Mouse (Mus musculus) urinary bladder, postnatal 25 days (tissue): ENCODE measurements around the gene Mrrf.

Source experiments
- DNase-seq: peaks from one replicate; pipeline ENCODE4 v3.0.0; 2022; ENCODE audit warnings: low spot score

Gene Mrrf

GRCm38 (mm10) chr2:36136300-36136941, at the start of gene Mrrf, which contains the start of gene Rbm18:
Gene Mrrf (plus strand): TSS chr2:36136389.
Gene Rbm18 (minus strand): TSS chr2:36136773.
- peak; percentile 93 for DNase-seq

GRCm38 (mm10) chr2:36089190-36089589, 47.0 kb upstream of the Mrrf start:
- DNase-seq: no peak

- DNase-seq: peak; percentile 35
Measured at GRCm38 (mm10) chr2:36090853-36091741, 45.1 kb upstream of the Mrrf start.

GRCm38 (mm10) chr2:36092748-36093147, 43.4 kb upstream of the Mrrf start:
- DNase-seq: no peak

DNA sequence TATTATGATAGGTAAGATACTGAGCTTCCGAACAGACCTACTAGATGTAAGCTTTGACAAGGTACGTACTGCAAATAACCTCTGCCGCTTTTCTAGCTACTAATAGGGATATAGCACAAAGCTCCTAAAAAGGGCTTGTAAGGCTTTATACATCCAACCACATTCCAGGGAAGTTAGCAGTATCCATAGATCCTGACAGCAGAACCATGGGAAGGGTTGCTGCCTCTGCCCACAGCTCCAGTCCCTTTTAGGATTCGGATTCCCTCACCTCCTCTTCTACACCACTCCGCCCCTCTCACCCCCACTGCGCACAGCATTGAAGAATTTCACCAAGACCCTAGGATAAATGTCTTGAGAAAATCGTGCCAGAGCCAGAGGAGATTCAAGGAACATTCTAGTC, 42.9 kb upstream of the Mrrf start:
- DNase-seq: no peak

DNA sequence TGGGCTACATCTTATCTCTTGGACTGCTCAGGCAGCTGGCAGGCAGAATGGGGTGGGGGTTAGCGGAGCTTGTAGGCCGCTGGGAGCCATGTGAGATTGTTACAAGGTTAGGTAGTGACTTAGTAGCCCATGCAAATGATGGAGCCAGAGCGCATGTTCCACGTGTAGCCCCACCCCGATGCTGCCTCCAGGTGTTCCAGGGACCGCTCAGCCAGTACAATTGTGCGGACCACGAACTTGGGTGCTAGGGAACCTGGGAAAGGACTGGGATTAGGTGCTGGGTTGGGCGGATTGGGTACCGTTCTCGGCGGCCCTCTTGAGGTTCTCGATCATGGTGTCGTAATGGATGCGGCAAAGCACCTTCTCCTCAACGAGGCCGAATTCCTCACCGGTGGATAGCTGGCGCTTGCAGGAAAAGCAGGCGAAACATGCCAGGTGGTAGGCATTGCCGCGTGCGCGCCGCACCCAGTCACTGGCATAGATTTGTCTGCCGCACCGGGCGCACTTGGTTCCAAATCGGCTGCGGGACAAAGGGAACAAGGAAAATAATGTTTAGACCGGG, 42.2 kb upstream of the Mrrf start:
- DNase-seq: no peak

DNA sequence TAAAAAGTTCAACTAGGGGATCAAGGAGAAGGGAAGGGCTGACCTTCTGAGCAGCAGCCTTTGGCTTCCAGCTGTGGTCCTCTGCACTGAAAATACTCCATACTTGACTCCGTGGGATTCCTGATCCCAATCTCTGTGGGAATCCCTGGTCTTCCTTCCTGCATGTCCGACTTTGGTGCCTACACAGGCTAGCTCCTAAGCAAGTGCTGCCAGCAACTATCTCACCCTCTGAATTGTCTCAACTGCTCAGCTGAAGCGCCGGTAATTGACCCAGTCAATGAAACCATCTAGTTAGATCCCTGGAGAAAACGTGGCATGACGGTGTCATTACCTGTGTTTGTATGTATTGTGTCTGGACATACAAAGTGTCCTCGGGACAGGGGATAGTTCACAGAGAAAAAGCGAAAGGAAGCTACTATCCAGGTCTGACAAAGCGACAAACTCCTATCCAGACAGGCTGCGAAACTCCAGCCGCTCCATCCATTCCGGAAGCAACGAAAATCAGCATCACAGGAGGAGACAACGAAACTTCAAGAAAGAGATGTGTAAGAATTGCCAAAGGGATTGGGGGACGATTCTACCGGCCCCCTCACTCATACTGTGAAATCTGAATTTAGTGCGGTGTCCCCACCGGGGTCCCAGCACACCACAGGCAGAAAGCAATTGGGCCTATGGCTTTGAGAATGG, 38.9 kb upstream of the Mrrf start:
- DNase-seq: no peak

DNA sequence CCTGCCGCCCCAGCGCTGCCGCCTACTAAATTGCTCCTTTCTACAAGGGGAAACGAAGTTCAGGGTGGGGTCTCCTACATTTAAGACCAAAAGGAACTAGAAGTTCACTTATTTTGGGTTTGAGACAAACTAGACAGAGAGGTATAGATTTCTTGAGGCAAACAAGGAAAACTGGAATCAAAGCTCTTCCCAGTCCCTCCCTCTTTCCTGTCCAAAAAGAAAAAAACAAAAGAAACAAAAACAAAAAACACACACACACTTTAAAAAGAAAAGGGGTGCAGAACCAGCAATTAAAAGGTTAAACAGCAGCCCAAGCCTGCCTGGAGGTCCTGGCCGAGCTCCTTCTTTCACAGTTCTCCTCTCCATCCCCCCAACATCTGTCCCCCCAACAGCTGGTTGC, 38.2 kb upstream of the Mrrf start:
- DNase-seq: no peak

DNA sequence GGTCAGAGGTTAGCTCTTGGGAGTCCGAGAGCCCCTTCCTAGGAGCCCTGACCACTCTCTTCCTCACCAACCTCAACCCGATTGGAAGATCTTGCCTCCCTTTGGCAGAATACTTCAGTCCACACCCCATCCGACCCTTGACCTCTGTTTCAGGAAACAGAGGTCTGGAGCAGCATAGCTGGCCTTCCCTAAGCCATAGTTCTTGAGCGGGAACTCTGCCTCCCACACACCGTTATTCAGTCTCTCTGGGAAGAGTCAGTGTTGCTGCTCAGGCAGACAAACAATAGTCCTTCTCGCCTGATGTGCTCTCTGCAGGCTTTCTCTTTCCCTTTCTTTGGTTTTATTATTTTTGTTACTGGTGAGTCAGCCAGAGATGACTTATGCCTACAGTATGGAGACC, 36.5 kb upstream of the Mrrf start:
- no peak for DNase-seq

DNA sequence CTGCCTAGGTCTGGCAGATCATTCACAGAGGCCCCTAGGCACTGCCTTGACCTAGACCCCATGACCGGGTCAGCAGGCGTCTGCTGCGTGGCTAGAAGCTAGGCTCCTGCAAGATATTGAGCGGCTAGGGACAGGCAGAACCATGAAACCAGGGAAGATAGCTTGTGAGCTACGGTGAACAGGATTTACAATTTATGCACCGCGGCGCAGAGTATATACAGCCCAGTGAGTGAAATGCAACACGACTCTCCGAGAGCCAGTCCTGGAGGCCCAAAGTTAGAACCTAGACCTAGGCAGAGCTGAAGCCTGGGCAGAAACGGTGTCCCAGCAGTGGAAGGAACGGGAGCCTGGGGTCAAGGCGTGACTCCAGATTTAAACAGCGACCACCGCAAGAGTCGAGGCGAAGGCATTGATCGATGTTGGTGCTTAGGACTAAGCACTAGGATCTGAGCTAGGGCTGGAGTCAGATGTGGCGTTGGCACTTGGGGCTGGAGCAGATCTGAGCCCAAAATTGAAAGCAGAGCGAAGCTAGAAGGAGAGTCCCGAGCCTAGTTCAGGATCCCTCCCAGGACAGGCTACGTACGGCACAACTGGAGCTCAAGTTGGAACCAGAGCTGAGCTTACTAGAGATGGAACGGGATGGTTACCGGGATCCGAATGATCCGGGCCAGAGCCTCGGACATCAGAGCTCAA, 34.2 kb upstream of the Mrrf start:
- no peak for DNase-seq

- DNase-seq: no peak
Measured at GRCm38 (mm10) chr2:36102559-36102946, 33.6 kb upstream of the Mrrf start.

GRCm38 (mm10) chr2:36103069-36103554, 33.1 kb upstream of the Mrrf start:
- DNase-seq: no peak

DNA sequence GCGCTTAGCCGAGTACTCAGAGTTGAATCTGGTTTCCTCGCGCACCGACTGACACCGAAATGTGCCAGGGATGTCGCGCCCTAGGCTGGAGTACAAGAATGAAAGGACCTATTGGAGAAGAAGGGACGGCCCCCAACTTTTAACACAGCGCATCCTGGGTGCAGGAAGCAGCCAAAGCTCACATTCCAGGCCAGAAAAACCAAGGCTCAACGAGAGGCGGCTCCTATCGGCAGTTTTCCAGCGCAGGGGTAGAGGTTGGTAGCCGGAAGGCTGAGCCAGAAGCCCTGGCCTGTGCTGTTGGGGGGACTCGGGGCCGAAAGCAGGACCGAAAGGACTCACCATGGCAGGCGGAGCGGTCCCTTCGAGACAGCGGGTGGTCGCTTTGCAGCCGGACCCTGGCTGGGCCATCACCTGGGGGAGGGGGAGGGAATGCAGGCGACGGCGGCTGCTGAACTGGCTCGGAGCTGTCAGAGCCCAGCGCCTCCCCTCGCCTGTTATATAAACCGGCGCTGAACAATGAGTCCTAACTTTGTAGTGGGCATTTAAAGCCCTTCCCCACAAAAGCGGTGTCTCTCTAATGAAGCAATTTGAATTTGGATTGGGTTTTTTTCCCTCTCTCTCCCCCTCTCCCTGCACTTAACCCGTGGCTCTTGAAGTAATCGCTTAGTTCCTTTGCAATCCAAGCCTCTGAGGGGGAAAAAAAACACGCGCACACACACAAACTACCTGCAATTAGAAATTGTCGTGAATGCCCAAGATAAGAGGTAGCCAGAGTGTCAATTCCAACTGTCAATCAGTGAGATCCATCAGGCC, 32.4 kb upstream of the Mrrf start:
- DNase-seq: no peak

DNA sequence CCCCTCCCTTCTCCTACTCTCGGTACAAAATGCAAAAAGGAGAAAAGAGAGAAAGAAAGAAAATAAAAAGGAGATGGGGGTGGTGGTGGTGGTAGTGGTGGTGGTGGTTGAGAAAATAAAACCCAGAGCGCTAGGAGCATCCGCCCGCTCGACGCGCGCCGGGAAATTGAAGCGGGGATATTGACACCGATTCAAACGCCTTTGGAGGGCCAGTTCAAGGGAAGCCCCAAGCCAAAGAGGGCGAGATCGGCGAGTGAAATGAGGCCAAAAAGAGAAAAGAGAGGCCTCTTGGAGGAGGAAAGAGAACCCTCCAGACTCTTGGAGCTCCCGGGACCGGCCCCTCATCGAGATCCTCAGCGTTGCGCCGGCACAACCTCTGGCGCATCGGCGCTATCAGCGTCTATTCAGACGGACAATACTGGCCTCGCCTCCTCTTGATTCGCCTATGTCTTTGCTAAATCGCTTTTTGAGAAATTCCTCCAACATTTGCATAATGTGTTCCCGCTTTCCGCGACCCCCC, 31.7 kb upstream of the Mrrf start:
- DNase-seq: no peak

DNA sequence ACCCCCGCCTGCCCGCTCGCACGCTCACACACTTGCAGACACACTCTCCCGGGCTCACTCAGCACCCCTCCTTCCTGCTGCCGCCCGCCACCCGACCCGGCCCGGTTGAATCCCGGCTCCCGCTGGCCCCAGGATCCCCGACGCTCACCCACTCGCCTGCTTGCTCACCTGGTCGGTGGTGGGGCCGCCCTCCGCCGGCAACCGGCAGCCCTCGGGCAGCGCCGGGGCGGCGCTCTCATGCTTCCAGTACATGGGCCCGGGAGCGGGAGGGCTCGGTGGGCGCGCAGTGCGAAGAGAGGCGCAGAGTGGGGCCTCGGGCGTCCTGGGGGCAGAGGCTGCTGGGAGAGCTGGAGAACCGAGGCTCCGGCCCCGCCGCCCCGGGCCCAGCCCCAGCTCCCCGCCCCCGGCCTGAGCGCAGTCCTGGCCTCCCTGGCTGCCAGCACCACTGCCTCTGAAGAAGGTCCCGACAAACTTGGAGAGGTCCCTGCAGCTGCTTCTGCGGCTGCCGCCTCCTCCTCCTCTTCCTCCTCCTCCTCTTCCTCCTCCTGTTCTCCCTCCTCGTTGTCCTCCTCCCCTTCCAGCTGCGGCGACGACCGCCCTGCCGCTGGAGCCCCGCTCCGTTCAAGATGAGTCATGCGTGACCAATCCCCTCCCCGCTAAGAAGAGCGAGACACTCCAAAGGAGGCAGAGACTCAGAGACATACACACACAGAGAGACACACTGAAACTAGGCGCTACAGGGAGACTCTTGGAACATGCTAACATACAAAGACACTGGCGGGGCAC, 31.0 kb upstream of the Mrrf start, which contains the start of gene Lhx6:
TSS of gene Lhx6 (minus strand) at position 453 of the 786 bp plus-strand sequence.
- DNase-seq: no peak

DNA sequence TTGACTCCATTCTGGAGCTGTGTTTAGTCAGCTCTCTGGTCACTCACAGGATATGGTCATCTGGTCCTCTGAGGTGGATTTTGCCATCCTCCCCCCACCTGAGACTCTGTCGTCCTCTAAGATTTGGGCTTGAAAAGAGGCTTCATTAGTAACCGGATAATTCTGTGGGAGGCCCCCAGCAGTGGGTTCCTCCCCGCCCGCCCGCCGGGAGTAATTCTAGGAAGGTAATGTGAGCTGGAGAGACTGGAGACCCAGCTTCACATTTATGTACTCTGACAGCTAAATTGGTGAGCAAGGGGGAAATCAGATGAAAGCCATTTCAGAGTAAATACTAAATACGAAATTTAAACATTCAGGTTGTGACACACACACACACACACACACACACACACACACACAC, 27.6 kb upstream of the Mrrf start:
- no peak for DNase-seq

- DNase-seq: no peak
Measured at GRCm38 (mm10) chr2:36112632-36113031, 23.6 kb upstream of the Mrrf start.

DNA sequence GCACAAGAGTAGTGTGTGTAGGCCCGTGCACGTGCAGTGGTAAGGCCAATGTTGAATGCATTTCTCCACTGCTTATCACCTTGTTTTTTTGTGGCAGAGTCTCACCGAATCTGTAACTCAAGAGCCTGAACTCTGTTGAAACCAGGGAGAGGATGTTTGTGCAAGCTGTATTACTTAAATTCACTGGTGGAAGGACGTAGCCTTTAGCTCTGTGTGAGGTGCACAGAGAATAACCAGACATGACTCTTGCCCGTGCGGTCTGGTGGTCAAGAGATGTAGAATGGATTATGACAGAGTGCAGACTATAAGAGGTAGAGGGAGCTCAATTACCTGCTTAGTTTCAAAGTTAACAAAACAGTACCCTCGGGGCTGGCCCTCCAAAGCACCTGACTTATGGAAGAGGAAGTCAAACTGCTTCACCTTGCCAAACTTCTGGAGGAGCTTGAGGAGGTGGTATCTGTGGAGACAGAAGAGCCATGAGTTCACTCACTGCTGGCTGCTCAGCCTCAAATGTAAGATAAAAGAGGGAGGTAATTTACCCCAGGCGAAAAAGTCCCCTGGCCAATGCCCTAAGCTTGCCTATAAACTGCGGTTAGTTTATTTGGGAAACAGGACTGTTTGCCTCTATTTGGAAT, 9.3 kb upstream of the Mrrf start:
- no peak for DNase-seq

- DNase-seq: no peak
Measured at GRCm38 (mm10) chr2:36127973-36128372, 8.2 kb upstream of the Mrrf start.
